Mouse (Mus musculus) heart, adult 2 months (tissue): ENCODE results near the gene Spi1. TPM values are rescaled to one million over a fixed set of nuclear protein-coding genes. Genes with fewer than 3 reads are reported as not detected.
"Not testable (repeated sequence)": the region's sequence is repeated elsewhere in the genome, so short reads cannot be mapped to it uniquely, and the experiment has no call there.

Source experiments
- DNase-seq, 2 experiments: peaks; one replicate each; pipeline ENCODE4 v3.0.0; 2021
- H3K27ac ChIP-seq: fragments of 200-600 bp; 2 replicates; pipeline ENCODE4 v1.8.1; 2022
- H3K27me3 ChIP-seq: fragments of 200-500 bp; 2 replicates; pipeline ENCODE4 v1.6.1; 2012; ENCODE audit warnings: mild to moderate bottlenecking, low read length, inconsistent platforms, mixed read lengths; ENCODE audit not compliant: control insufficient read depth, insufficient read depth
- H3K36me3 ChIP-seq: fragments of 200-500 bp; 2 replicates; pipeline ENCODE4 v1.6.1; 2012; ENCODE audit warnings: low read length, inconsistent platforms; ENCODE audit not compliant: control insufficient read depth, insufficient read depth
- H3K4me1 ChIP-seq: fragments of 200-500 bp; 2 replicates; pipeline ENCODE4 v1.6.1; 2011; ENCODE audit warnings: low read length; ENCODE audit not compliant: control insufficient read depth, insufficient read depth
- H3K4me3 ChIP-seq: fragments of 200-600 bp; 2 replicates; pipeline ENCODE4 v1.8.1; 2022
- H3K79me2 ChIP-seq: fragments of 200-500 bp; replicated peaks from 2 replicates; pipeline ENCODE4 v1.6.1; 2012; ENCODE audit warnings: mild to moderate bottlenecking, inconsistent platforms, low read length, moderate library complexity, mixed read lengths; ENCODE audit not compliant: control insufficient read depth, insufficient read depth
- H3K9ac ChIP-seq: fragments of 200-500 bp; 2 replicates; pipeline ENCODE4 v1.6.1; 2012; ENCODE audit warnings: low read depth, mild to moderate bottlenecking, control low read depth, inconsistent platforms, low read length, mixed read lengths
- CTCF ChIP-seq: fragments of 200-600 bp; IDR thresholded peaks from 2 replicates; pipeline ENCODE4 v1.8.1; 2022; ENCODE audit warnings: antibody characterized with exemption, mild to moderate bottlenecking, moderate library complexity
- EP300 ChIP-seq: fragments of 200-500 bp; IDR thresholded peaks from 2 replicates; pipeline ENCODE4 v1.6.1; 2011; ENCODE audit warnings: low read depth, low read length, control low read depth; ENCODE audit not compliant: insufficient read depth
- POLR2A ChIP-seq: fragments of 200-500 bp; IDR thresholded peaks from 2 replicates; pipeline ENCODE4 v1.6.1; 2011; ENCODE audit warnings: mild to moderate bottlenecking, low read depth, low read length, control low read depth; ENCODE audit not compliant: insufficient read depth
- whole genome bisulfite sequencing: fragments of 180-500 bp; shearing (Covaris S2); methylation state at CpG from one replicate; pipeline ENCODE4 v1.1.7; 2018; 5-methylcytosine and 5-hydroxymethylcytosine counted together
- intact Hi-C: fragments of 180-260 bp; cut with DNase I; formaldehyde crosslinking; loops from one replicate; pipeline ENCODE4 v1.15.1; 2025
- polyA plus RNA-seq: library from polyadenylated mRNA; depleted of rRNA; stranded (reverse); fragments of >200 nt; gene quantifications from 2 replicates; pipeline ENCODE4 v1.2.3, GENCODE M21; 2012
- total RNA-seq, 2 experiments: library from RNA; stranded (reverse); gene quantifications; 2 replicates each; pipeline ENCODE4 v1.2.3; 2021

Spi1 gene
- total and polyA plus RNA-seq, 3 experiments = 3.7 to 17.2 (median 6.2) TPM

DNA sequence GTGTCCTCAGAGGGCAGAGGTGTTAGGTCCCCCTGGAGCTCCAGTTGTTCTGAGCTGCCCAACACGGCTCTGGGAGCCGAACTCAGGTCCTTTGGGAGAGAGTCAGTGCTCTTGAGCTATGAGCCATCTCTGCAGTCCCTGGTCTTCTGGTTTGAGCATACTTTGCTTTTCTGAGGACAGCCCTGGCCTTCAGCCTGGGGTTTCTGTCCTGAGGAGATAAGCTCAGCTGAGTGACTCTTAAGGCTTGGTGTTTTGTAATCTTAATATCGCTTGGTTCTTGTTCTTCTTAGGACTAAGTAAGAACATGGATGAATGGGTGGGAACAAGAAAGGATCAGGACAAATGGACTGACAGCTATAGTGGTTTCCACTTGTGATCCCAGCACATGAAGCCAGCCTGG, 26.0 kb downstream of the Spi1 start:
- 66% methylated on average over 3 of the region's 3 CpGs for WGBS
- H3K36me3 ChIP-seq = no peaks in the 10 kb centered on the region
- no peaks in the 10 kb centered on the region; the same call in 1 of the 2 replicates for H3K27me3 ChIP-seq
- H3K9ac ChIP-seq = no peak overlapping the region
- intact Hi-C loops = no loop called here
- DNase-seq = no peak
- H3K4me3 ChIP-seq = no peak overlapping the region
- TF ChIP-seq EP300 (no peak), POLR2A (no peak), CTCF (no peak)
- no peaks in the 10 kb centered on the region for H3K4me1 ChIP-seq
- no peaks in the 10 kb centered on the region for H3K79me2 ChIP-seq
- no peak overlapping the region for H3K27ac ChIP-seq

DNA sequence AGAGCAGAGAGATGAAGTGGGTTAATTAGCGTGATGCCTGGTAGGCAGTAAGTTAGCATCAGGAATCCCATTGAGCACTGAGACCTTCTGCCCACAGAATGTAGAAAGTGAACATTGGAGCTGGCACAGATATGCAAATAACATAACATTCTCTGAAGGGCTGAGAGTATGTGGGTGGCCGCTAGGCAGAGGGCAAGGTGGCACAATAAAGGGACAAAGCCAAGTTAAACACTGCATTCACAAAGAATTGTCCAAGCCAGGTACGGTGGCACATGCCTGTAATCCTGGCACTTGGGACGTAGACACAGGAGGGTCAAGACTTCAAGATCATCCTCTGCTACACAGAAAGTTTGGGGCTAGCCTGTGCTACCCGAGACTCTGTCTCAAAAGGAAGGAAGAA, 27.1 kb downstream of the Spi1 start:
- Histone ChIP-seq H3K9ac (no peak overlapping the region), H3K4me1 (no peaks in the 10 kb centered on the region), H3K4me3 (no peak overlapping the region), H3K79me2 (no peaks in the 10 kb centered on the region), H3K36me3 (no peaks in the 10 kb centered on the region), H3K27me3 (no peaks in the 10 kb centered on the region; the same call in 1 of the 2 replicates), H3K27ac (no peak overlapping the region)
- 76% methylated on average over 5 of the region's 5 CpGs for WGBS
- no peak for DNase-seq
- TF ChIP-seq EP300 = no peak
- TF ChIP-seq CTCF = no peak
- no peak for TF ChIP-seq POLR2A
- intact Hi-C loops = no loop called here

DNA sequence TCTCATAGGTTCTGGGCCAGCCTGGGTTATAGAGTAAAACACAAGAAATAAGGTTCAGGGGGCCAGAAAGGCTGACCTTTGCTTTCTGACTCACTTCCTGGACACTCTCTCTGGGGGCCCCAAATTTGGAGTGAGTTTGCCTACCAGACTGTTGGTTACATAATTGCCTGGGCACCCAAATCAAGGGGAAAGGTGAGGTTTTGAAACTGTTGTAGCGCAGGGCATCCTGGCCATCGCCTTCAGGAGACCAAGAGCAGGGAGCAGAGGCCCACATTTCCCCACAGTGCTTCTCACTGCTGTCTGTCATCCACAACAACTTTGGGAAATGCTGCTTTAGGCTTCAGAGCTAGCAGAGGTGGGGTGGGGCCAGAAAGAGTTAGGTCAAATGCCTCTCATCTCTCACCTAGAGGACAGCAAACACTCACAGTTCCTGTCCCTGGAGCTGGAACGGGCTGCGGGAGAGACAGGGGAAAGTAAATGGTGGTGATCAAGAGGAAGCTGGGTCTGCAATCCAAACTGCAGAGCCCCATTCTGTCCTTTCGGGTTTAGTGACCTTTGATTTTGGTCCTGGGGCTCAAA, 27.7 kb downstream of the Spi1 start:
- no peak overlapping the region for H3K27ac ChIP-seq
- H3K4me1 ChIP-seq = no peaks in the 10 kb centered on the region; the same call in 1 of the 2 replicates
- no peak overlapping the region for H3K4me3 ChIP-seq
- H3K9ac ChIP-seq = no peak overlapping the region
- WGBS = 92% methylated on average over 5 of the region's 5 CpGs
- H3K36me3 ChIP-seq = no peaks in the 10 kb centered on the region
- no peak for DNase-seq
- TF ChIP-seq CTCF = no peak
- no peak for TF ChIP-seq POLR2A
- TF ChIP-seq EP300 = no peak
- intact Hi-C loops = no loop called here
- H3K79me2 ChIP-seq = no peaks in the 10 kb centered on the region
- no peaks in the 10 kb centered on the region; the same call in 1 of the 2 replicates for H3K27me3 ChIP-seq

DNA sequence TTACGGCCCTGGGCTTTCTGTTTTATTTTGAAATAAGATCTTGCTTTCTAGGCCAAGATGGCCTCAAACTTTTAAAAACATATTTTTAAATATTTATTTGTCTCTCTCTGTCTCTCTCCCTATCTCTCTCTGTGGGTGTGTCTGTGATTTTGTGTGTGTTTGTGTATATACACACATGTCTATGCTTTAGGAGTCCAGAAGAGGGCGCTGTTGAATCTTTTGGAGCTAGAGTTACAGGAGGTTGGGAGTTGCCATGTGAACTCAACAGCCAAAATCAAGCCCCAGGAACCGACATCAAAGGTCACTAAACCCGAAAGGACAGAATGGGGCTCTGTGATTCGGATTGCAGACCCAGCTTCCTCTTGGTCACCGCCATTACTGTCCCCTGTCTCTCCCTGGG, 28.2 kb downstream of the Spi1 start:
- no peaks in the 10 kb centered on the region for H3K36me3 ChIP-seq
- intact Hi-C loops = no loop called here

DNA sequence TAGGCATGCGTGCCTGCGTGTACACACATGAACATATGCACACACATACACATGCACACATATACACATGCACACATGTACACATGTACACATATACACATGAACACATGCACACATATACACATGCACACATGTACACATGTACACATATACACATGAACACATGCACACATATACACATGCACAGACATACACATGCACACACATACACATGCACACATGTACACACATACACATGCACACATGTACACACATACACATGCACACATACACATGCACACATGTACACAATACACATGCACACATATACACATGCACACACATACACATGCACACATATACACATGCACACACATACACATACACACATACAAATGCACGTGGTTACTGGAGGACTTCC, 29.6 kb downstream of the Spi1 start:
- H3K27me3 ChIP-seq, intact Hi-C loops, H3K4me3 ChIP-seq, H3K79me2 ChIP-seq, DNase-seq, H3K36me3 ChIP-seq, H3K4me1 ChIP-seq, H3K9ac ChIP-seq, H3K27ac ChIP-seq: not testable (repeated sequence)
- WGBS = 92% methylated on average over 3 of the region's 3 CpGs

More for the DNA sequence above, 28.2 kb downstream of the Spi1 start:
- Histone ChIP-seq H3K27ac (no peak overlapping the region), H3K4me3 (no peak overlapping the region), H3K79me2 (no peaks in the 10 kb centered on the region), H3K9ac (no peak overlapping the region), H3K4me1 (no peaks in the 10 kb centered on the region; the same call in 1 of the 2 replicates), H3K27me3 (no peaks in the 10 kb centered on the region; the same call in 1 of the 2 replicates)
- no peak for TF ChIP-seq POLR2A
- TF ChIP-seq EP300 = no peak
- TF ChIP-seq CTCF = no peak
- WGBS = 81% methylated on average over 6 of the region's 6 CpGs
- no peak for DNase-seq

DNA sequence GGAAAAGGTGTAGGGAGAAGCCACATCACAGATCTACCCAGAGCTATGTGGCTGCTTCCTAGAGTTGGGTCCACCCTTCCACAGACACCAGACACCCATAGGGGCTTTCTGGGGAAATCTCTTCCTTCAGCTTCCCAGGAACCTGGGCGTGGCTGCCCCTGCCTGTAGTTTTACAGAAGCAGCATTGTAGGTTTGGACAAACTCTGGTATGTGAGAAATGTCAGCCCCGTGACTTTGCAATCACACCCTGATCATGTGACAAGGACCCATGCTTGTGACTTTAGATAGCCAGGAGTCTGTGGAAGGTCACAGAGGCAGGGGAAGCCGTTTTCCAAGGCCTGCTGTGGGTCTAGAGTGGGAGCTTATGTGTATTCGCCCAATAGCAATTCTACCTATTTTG, 30.3 kb downstream of the Spi1 start:
- DNase-seq = no peak
- H3K9ac ChIP-seq = no peak overlapping the region
- no peaks in the 10 kb centered on the region for H3K79me2 ChIP-seq
- TF ChIP-seq CTCF (no peak), POLR2A (no peak), EP300 (no peak)
- no peaks in the 10 kb centered on the region; the same call in 1 of the 2 replicates for H3K4me1 ChIP-seq
- H3K27me3 ChIP-seq = no peaks in the 10 kb centered on the region
- WGBS = 34% methylated on average over 4 of the region's 4 CpGs
- no peak overlapping the region for H3K27ac ChIP-seq
- no peaks in the 10 kb centered on the region for H3K36me3 ChIP-seq
- intact Hi-C loops = no loop called here
- H3K4me3 ChIP-seq = no peak overlapping the region
